Mouse (Mus musculus) ZHBTc4 (cell line): Measurements from ENCODE around the gene Rab9.
A peak's percentile ranks its signal among the peaks of the same experiment; 100 is the strongest.

ENCODE experiments used
- DNase-seq: peaks from one replicate; pipeline ENCODE4 v3.0.0-alpha.2; 2011; ENCODE audit warnings: low read depth, low spot score

The Rab9 gene

DNA sequence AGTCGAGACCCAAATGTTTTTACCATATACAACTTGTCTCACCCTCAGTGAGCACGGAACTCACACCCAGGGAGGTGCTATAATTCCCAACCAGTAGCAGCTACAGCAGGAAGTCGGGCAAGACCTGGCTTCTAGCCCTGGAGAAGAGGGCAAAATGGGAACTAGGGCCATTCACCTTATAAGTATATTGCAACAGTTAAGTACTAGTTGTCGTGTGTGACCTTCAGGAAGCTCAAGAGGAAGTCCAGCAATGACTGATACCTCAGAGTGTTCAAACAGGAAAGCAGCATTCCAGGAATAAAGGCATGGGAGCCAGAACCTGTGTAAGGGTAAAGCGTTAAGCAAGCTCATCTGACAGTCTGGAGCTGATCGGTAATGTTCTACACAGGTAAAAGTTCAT lies 26.1 kb downstream of the Rab9 start:
- no peak for DNase-seq

GRCm38 (mm10) chrX:166444552-166444951 lies 35.1 kb downstream of the Rab9 start:
- no peak for DNase-seq

DNA sequence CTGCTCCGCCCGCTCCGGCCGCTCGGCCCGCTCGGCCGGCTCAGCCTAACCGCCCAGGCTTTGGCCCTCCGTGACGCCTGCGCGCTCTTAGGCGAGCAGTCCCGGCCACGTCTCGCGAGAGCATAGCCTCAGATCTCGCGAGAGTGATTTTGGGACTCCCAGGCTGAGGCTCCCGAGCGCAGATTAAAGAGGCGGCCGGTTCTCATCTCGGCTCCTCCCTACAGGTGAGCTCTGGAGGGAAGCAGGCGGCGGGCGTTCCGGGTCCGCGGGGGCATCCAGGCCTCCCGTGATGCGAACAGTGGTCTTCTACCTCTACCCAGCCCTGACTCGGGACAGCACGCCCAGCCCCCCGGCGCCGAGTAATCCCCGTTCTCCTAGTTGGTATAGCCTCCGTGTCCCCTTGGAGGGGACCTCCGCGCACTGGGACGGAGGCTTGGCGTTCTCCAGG lies 39.0 kb downstream of the Rab9 start, which contains the start of gene Ofd1:
Gene Ofd1 (minus strand): TSS at position 89 of the 448 bp plus-strand sequence.
- peak; percentile 95 for DNase-seq

DNA sequence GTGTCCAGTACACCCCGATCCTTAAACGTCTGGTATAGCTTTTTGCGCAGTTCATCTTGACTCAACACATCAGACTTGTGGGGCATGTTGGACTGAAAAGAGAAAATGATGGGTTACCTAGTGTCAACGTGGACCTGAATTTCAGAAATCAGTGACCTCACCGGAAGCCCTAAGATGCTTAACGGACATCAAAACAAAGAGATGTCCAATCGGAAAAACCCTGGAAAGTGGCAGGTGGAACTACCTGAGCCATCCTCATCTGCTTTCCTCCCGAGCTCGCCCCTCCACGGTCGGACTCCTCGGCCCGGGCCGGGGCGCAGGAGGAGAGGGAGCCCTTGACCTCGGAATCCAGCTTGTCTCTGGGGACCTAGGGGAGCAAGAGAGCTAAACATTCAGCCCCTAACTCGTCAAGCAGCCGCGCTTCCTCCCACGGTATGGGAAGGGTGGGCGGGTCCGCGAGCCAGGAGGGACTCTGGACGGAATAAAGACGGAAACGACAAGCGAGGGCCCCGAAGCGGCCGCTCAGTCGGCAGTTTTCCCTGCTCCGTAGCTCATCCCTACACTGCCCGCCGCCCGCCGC lies 39.5 kb downstream of the Rab9 start, which contains the start of gene Trappc2:
Gene Trappc2 (plus strand): TSS at position 539 of the 580 bp plus-strand sequence.
- DNase-seq: no peak

GRCm38 (mm10) chrX:166434812-166435211 lies 44.9 kb downstream of the Rab9 start:
- no peak for DNase-seq

DNA sequence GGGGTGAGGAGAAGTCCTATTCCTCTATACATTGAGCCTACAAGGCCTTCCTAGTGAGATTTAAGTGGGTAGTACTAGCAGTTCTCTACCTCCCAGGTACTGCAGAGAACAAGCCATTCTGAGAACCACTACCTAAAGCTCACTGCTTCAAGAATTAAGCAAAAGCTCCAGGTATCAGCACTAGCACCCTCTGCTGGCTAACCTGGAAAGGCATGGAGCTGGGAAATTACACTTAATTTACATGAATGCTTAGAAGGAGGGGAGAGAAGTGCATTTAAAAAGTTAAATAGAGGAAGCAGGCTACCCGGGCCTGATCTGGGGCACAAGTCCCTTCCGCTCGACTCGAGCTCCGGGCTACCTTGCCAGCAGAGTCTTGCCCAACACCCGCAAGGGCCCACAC lies 63.5 kb downstream of the Rab9 start:
- peak; percentile 71 for DNase-seq

DNA sequence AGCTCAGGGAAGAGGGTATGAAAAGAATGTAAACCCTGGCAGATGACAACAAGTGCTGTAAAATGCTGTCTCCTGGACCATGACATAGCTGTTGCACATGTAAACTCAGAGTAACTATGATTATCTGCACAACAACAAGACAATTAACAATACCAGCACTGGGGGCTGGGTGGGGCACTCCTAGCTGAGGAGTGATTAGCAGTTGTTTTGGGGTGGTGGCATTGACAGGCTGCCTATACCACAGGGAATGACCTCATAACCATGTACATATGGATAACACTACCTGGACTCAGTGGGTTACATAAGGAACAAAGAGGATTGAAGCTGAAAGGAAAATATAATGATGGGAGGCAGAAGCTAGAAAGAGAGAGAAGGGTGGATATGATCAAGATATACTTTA lies 71.8 kb downstream of the Rab9 start:
- no peak for DNase-seq
